Mouse (Mus musculus) gastrocnemius, postnatal 25 days (tissue): Measurements from ENCODE around the gene Fkbp4. TPM values are rescaled to one million over a fixed set of nuclear protein-coding genes. Genes with fewer than 3 reads are reported as not detected.
A peak's percentile ranks its signal among the peaks of the same experiment; 100 is the strongest.

Source experiments
- DNase-seq: peaks from one replicate; pipeline ENCODE4 v3.0.0; 2022
- long read RNA-seq, 2 experiments: library from polyadenylated mRNA; stranded (forward); transcript quantifications; one replicate each; pipeline ENCODE4 v2.0.0; 2021
- total RNA-seq, 2 experiments: library from RNA; stranded (reverse); gene quantifications; 1 replicate in 1 of 2; 2 replicates in 1 of 2; pipeline ENCODE4 v1.2.3; 2021

Gene Fkbp4
- total RNA-seq = 100 to 1,000 TPM; 105 to 111 TPM
- long read RNA-seq, experiment 1, transcript Fkbp4-201 (10 exons, 2,217 nt) = major isoform, 125 of 191 reads
- long read RNA-seq, experiment 1, partial matches to known transcripts = 63 of 191 reads
- long read RNA-seq, experiment 1, other reads (novel, unspliced or antisense) = 3 of 191 reads
- long read RNA-seq, experiment 2, transcript Fkbp4-201 (10 exons, 2,217 nt) = major isoform, 177 of 226 reads
- long read RNA-seq, experiment 2, partial matches to known transcripts = 41 of 226 reads
- long read RNA-seq, experiment 2, other reads (novel, unspliced or antisense) = 8 of 226 reads

DNA sequence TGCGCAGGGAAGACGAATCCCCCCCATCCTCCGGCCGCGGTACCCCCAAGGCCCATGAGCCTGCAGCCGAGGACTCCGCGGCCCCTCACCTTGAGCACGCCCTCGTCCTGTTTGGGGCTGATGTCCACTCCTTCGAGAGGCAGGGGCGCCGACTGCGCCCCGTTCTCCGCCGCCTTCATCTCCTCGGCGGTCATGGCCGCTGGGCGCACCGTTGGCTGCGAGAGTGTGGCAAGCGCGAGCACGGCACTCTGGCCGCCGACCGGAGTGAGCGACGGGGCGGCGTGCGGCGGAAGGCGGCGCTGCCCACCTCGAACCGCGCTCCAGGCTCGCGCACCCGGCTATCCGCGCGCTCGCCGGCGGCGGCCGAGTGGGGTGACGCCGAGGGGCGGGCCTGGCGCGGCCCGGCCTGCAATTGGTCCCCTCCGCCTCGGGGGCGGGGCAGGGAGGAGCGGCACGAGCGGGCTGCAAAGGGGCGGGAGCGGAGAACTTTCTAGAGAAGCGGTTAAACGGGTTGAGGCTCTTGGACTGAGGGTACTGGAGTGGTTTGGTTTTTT is at the start of gene Fkbp4:
Fkbp4 (minus strand) TSS at position 361 of the 554 bp plus-strand sequence.
- DNase-seq = peak; percentile 95

DNA sequence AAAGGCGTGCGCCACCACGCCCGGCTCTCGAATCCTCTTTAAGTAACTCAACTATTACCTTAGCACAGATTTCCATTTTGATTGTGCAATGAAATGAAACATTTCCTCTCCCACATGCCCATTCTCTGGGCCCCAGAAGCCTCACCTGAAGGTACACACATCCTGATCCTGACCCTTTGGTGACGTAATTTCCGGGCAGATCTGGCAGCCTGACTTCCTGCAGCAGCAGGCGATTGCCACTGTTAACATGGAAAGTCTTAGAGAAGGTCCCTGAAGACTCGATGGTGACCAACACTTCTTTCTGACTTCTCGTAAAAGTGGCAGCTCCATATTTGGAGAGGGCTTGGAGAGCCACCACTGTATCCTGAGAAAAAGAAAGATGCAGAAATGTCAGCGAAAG is 49.3 kb upstream of the Fkbp4 start:
- DNase-seq = no peak

DNA sequence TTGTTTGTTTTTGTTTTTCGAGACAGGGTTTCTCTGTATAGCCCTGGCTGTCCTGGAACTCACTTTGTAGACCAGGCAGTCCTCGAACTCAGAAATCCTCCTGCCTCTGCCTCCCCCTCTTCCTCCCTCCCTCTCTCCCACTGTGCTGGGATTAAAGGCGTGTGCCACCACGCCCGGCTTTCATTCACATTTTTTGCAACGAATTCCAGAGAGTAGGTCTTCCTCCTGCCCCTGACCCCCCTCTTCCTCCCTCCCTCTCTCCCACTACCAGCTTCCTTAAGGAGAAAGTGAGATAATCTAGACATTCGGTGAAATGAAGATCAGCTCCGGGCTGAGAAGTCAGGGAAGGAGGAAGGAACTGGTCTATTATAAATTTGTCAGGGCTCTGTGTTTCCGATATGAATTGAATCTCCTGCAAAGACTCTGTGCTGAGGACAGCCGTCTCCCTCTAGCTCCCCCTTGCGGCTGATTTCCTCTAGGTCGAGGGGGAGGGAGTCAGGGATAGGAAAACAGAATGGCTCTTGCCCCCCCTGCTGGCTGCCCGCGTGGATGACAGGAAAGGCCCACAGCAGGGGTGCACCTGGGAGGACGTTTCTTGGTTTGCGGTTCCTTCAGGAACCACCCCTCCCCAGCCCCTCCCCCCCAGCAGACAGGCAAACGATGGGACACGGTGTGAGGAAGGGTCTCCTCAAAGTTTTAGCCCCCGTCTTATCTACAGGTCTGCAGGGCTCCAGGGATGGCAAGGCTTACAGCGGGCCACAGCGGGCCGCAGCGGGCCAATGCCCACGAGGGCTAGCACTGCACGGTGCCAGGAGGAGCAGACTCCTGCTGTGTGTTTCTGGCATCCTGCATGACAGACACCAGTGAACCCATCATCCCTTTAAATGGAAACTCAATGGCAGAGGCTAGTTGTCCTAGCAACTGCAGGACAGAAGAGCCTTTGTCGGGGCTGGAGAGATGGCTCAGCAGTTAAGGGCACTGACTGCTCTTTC is 41.3 kb upstream of the Fkbp4 start:
- DNase-seq = peak; percentile 85

DNA sequence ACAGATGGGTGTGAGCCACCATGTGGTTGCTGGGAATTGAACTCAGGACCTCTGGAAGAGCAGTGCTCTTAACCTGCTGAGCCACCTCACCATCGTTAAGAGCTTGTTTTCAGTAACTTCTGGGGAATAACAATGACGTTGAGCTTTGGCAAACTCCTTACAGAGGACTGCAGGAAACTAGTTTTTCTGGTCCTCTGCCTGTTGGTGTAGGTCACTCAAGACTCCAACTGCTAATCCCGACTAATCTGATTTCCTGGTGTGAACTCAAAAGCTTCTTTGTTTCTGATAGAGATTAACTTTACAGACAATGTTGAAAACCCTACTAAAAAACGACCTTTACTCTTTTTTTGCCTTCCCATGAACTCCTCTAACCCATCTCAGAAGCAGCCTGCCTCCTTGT is 39.0 kb upstream of the Fkbp4 start:
- DNase-seq = no peak

DNA sequence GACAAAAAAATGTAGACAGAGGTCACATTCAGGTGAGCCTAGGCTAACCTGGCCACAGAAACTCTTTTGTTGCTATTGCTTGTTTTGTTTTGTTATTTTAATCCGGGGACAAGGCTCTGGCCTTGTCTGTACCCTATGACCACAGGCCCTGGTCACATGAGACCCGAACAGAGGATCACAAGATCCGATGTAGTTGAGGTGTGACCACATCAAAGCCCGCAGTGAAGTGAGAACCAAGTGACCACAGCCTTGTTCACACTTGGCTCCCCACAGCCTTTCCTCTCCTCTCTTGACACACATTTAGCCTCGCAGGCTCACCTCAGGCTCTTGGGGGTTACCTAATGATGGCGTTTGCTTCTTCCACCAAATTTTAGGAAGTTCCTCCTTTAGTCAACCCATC is 35.6 kb upstream of the Fkbp4 start:
- no peak for DNase-seq

DNA sequence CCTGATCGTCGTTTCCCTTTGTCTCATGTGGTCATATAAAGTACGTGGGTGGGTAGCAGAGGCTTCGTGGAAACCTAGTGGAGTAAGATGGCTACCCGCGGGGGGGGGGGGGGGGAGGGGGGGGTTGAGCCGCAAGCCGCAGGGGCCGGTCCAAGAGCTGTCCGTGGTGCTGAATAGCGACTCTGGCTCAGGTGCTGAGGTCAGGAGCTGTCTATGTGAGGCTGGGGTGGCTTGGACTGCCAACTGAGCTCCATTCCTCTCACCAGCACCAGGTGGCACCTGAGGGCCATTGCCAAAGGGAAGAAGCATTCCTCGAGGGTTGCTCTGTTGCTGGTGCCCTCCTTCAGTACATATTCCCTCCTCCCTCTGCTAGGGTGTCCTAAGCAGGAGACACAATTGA is 31.0 kb upstream of the Fkbp4 start:
- DNase-seq = no peak

DNA sequence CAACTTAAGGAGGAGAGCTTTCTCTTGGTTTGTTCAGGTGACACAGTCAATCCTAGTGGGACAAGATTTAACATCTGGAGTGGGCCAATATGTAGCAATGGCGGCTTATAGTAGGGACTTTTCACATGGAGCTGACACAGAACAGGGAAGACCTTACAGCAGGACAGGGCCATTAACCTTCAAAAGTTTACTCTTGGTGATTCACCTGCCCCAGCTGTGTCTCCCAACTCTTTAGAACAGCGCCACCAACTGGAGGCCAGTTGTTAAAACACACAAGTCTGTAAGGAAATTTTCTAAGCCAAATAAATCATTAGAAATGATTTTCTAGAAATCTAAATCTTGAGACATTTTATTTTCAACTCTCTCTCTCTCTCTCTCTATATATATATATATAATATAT is 28.8 kb upstream of the Fkbp4 start:
- no peak for DNase-seq

DNA sequence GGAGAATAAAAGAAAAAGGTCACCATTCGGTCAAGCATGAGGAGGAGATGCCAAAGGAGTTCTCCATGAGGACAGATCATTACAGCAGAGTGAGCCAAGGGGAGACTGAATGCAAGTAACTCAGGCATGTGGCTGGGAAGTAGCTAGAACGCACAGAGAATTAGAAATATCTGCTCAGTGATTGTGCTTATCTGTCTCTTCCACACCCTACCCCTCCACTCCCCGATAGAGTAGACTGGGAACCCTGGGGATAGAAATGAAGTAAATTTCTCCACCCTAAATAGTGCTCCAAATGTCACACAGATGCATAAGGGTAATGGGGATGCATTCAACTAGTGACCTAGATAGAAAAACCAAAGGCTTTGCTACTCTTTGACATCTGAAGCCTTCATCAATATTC is 28.1 kb upstream of the Fkbp4 start:
- DNase-seq = no peak

DNA sequence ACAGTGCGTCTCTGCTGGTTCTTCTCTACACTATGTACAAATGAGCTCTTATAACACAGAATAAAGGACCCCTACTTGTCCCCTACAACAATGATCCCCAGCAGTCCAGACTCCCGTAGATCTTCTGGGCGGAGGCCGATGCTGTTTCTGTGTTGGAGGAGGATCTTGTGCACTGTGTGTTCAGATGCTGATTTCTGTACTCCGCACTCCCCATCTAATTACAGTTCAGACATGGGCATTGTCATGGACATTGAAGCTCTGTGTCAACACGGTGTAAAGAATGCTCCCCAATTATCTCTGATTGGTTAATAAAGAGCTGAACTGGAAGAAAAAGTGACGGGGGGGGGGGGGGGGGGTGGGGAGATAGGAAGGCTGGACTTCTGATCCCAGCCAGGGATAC is 27.6 kb upstream of the Fkbp4 start:
- DNase-seq = no peak

DNA sequence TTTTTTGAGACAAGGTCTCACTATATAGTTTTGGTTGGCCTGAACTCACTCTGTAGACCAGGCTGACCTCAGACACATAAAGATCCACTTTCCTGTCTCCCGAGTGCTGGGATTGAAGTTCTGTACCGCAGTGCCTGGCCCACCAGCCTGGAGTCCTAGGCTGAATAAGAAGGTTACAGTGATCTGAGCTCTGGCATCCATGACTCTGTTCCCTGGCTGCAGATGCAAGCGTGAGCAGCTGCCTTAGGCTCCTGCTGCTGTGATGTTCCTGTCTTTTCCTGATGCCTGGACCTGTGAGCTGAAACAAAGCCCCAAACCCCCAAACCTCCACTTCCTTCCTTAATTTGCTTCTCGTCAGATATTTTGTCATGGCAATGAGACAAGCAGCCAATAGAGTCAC is 26.5 kb upstream of the Fkbp4 start:
- DNase-seq = no peak

DNA sequence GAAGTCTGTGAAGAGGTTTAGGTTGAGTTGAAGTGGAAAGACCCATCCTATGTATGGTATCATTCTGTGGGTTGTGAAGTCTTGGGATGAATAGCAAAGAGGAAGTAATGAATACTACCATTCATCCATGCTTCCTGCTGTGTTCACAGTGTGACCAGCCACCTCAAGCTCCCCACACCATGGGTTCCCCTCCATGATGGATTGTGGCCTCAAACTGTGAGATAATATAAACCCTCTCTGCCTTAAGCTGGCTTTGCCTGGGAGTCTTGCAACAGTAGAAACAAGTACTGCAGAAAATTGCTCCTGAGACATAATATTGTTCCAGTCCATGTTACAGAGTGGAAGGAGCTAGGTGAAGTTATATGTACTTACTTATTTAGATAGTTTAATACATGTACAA is 23.1 kb upstream of the Fkbp4 start:
- DNase-seq = no peak

DNA sequence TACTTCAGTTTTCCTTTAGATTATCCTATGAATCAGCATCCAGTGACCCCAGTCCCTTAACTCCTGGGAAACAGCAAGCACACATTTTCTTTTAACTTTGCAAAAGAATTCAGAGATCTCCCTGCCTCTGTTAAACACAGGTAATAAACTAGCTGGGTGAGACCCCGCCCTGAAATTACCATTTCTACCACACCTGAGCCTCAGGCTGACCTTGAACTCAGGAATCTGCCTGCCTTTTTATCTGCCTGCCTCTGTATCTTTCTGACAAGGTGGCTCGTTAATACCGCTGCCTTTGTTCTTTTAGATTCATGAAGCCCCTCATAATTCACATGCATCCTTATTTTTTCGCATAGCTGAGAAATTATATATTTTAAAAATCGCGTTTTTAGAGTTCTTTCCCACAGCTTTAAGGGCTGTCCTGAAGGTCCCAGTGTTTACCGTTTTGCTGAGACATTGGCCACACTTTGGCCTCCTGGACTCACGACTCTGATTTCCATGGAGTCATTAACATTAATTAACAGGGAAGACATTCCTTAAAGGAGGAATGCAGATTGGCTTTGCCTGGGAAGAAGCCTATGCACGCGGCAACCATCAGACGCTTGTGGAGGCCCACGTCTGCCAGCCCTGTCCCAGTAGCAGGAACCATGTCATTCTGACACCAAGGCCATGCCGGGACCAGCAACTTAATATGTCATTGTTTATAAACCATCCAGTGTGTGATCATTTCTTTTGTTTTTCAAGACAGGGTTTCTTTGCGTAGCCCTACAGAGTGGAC is 22.4 kb upstream of the Fkbp4 start:
- no peak for DNase-seq

DNA sequence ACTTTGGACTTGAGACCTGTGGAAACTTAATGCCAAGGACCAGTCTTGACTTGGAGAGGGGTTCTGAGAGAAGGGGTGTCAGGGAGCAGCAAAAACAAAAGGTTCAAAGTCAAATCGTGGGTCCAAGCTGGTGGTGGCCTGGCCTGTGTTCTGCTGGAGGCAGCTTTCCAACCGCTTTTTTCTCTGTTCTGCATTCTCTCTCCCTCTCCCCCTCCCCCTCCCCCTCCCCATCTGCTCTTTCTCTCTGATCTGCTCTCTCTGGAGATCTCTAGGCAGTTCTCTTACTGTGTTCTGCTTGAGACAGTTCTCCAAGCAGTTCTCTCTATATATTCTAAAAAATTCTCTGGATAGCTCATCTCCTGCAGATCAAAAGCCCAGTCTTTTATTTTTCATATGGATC is 21.8 kb upstream of the Fkbp4 start:
- no peak for DNase-seq

DNA sequence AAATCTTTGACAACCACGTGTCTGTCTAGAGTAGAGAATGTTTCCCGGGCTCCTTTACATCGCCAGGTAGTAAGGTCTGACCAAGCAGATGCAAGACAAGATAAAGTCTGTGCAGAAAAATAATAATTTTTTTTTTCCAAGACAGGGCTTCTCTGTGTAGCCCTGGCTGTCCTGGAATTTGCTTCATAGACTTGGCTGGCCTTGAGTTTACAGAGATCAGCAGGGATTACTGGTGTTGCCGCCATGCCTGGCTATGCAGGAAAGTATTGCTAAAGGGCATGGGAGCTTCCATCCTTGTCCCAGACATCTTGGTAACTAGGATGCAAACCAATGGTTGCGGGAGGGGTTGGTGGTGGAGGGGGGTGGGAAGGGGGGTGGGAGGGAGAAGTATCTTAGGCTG is 18.7 kb upstream of the Fkbp4 start:
- DNase-seq = no peak

DNA sequence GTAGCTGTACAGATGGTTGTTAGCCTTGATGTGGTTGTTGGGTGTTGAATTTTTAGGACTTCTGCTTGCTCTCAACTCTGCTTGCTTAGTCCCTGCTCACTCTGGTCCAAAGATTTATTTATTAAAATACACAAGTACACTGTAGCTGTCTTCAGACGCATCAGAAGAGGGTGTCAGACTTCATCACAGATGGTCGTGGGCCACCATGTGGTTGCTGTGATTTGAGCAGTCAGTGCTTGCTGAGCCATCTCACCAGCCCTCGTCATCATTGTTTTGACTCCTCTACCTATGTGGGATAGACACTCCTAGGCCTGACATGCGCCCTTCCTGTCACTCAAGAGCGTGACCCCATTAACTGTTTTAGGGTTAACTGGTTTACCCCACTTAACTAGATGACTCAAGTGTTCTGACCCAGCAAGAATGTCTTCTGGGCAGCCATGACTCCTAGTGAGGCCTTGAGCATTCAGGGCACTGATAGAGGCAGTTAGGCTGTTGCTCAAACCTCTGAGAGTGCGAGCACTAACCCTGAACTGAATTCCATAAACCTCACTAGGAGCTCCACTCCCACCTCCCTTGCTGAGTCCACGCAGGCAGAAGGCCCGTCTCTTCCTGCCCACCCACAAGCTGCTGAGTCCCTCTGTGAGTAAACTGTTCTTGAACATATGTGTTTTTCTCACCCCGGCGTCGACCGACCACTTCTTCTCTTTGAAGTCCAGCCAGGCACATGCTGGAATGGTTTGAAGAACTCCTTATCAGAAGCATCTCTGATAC is 17.5 kb upstream of the Fkbp4 start:
- DNase-seq = no peak

DNA sequence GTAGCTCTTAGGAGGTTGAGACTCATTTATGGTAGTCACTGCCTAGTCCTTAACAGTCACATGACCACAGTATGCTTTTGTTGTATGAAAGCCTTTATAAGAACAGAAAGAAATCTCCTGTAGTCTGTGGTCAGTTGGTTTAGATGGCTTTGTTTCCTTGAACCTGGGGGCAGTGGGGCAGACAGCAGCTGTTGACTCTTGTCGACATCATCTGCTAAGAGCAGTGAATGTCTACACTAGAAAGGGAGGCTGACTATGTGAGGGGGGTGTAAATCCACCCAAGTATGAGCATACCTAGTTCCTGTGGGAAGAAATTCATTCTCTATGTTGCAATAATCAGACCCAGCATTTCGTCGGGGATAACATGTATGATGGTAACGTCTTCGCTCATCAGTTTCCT is 8.6 kb upstream of the Fkbp4 start:
- DNase-seq = no peak

DNA sequence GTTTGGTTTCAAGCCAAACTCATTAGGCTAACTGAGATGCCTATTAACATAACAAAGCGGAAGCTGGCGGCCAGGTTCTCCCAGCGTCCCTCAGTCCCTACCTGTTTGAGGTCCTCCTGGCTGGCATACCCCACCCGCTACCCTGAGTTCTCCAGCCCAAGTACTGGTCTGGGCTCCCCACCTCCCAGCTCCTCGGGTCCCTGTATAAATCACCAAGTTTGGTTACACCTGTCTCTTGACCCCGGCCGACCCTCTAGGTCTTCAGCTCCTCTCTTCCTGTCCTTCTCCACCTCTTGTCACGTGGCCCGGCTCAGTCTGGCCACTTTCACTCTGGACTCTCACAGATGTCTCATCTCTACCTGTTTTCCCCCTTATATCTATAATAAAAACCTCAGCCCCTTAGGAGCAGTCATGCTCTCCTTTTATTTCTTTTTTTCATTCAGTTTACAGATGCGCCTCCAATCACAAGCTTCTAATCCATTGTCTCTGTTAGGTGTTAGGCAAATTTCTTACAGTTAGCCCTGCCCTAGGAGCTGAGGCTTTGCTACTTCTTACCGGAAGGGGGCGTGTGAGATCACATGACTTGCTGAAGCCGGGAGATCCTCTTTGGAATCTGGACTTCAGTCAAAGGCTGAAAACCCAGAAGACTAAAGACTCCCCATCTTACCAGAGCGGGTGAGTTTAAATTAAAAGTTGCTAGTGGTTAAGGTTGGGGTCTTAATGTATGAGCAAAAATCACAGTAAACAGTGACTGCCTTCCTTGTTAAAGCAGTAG is 7.5 kb upstream of the Fkbp4 start:
- DNase-seq = no peak

DNA sequence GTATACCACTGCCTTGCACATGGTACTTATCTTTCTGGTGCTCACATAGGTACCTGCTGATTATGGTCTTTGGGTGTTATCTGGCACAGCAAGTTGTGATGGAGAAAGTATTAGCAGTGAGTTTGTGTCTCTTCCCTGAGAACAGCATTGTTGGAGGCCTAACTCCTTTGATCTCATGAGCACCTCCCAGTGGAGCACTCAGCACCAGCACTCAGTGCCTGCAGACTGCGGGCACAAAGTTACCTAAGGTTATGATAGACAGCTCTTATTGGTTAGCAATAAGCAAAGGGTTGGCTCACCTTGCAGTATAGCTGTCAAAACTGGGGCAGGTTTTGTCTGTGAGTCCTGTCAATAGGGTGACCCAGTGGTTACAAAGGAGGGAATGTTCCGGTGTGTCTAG is 1.8 kb upstream of the Fkbp4 start:
- DNase-seq = no peak

DNA sequence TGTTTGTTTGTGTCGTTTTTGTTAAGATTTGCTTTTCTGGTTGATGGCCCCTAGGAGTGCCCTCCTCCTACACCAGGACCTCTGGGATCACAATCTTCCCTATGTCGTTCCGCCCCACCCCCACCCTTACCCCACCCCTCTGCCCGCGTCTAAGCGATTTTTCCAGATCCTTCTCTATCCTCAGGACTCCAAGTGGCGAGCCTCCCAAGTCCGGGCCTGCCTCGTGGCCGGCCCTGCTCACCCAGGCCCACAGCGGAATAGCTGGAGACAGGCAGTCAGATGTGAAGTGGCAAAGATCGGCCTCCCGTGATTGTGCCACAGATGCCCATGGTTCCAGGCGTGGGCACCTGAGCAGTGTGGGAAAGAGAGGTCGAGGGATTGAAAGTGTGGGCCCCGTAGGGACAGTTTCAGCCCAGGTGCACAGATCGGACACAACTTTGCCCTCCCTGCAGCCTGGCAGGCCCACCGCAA is 429 bp upstream of the Fkbp4 start:
- no peak for DNase-seq

DNA sequence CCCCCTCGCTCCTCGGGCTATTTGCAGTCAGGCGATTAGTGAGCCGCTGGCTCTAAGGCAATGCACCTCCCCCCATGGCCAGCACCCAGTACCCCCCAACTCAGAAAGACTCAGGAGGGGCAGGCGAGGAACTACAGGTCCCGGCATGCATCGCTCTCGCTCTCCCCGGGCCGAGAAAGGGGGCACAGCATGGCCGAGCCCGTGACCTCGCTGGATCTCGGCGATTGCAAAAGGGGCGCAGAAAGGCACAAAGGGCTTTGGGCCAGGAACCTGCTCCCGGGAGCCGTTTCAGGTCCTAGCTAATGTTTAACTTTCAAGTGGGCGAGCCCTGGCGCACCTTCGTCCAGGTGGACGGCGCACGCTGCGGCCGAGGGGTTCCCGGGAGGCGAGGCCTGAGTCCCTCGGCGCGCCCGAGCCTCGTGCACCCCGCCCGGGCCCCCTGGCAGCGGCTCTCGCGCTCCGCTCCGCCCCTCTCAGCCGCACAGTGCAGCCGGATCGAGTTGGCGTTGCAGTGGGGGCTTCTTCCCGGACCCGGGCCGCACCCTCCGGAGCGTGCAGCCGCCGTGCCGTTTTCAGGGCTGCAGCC is 653 bp downstream of the Fkbp4 start:
- peak; percentile 63 for DNase-seq
